Mouse (Mus musculus) kidney, postnatal 0 days (tissue): ENCODE measurements around the gene Pdcd4. TPM values are rescaled to one million over a fixed set of nuclear protein-coding genes. Genes with fewer than 3 reads are reported as not detected.

Source experiments
- ATAC-seq: fragments of 200-750 bp; cut with Nextera tagmentation; replicated peaks from 2 replicates; pipeline ENCODE4 v1.8.0; 2017; ENCODE audit warnings: low read depth, moderate number of reproducible peaks, moderate TSS enrichment, moderate library complexity; ENCODE audit not compliant: low FRiP score
- DNase-seq: peaks from one replicate; pipeline ENCODE4 v3.0.0-alpha.2; 2016; ENCODE audit warnings: low spot score
- H3K27ac ChIP-seq: fragments of 300-500 bp; sonication (generic); 2 replicates; pipeline ENCODE4 v1.5.1; 2014; ENCODE audit warnings: mild to moderate bottlenecking
- H3K27me3 ChIP-seq: fragments of 300-500 bp; sonication (generic); 2 replicates; pipeline ENCODE4 v1.6.1; 2014; ENCODE audit warnings: low read length, mixed read lengths; ENCODE audit not compliant: insufficient read depth
- H3K36me3 ChIP-seq: fragments of 300-500 bp; sonication (generic); 2 replicates; pipeline ENCODE4 v1.6.1; 2014; ENCODE audit warnings: low read length, mixed read lengths; ENCODE audit not compliant: insufficient read depth
- H3K4me1 ChIP-seq: fragments of 300-500 bp; sonication (generic); replicated peaks from 2 replicates; pipeline ENCODE4 v1.6.1; 2014; ENCODE audit warnings: antibody characterized with exemption, low read length, mixed read lengths; ENCODE audit not compliant: insufficient read depth
- H3K4me2 ChIP-seq: fragments of 300-500 bp; sonication (generic); 2 replicates; pipeline ENCODE4 v1.6.1; 2014; ENCODE audit warnings: mild to moderate bottlenecking, low read length, moderate library complexity, mixed read lengths
- H3K4me3 ChIP-seq: fragments of 300-500 bp; sonication (generic); replicated peaks from 2 replicates; pipeline ENCODE4 v1.5.1; 2014; ENCODE audit warnings: low read depth, low read length
- H3K9ac ChIP-seq: fragments of 300-500 bp; sonication (generic); 2 replicates; pipeline ENCODE4 v1.6.1; 2014; ENCODE audit warnings: low read depth, low read length
- H3K9me3 ChIP-seq: fragments of 300-500 bp; sonication (generic); replicated peaks from 2 replicates; pipeline ENCODE4 v1.6.1; 2016; ENCODE audit warnings: low read length, inconsistent platforms, mixed read lengths
- CTCF ChIP-seq: IDR thresholded peaks from 2 replicates; pipeline ENCODE4 v1.5.1; 2016; ENCODE audit warnings: antibody characterized with exemption, low read depth, mild to moderate bottlenecking, moderate library complexity
- WGBS: fragments of 180-500 bp; shearing (Covaris S2); extraction: QIAGEN DNeasy Blood & Tissue Kit; methylation state at CpG from one replicate; pipeline ENCODE4 v1.1.7; 2014; 5-methylcytosine and 5-hydroxymethylcytosine counted together
- polyA plus RNA-seq: library from polyadenylated mRNA; unstranded; fragments of >200 nt; fragmentation: Nextera tagmentation; extraction: Ambion mirVana; gene quantifications from 2 replicates; pipeline ENCODE4 v1.2.1, GENCODE M21; 2015

Pdcd4 gene
- 119 and 121 TPM in 2 replicates for polyA plus RNA-seq

DNA sequence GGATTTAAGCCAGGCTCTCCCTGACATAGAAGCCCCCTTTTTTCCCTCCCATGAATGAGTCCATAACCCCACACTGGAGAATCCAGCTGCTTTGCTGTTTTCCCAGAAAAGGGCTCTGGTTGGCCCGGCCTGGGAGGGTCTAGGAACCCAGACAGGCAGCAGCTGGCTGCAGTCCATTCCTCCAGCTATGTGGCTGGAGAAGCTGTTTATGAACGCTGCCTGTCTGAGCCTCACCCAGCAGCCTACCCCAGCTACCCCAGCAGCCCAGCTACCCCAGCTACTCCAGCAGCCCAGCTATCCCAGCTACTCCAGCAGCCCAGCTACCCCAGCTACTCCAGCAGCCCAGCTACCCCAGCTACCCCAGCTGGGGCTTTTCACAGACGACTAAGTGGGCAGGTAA is at the start of gene Pdcd4:
Gene Pdcd4 (plus strand): TSS at position 171 of the 400 bp plus-strand sequence.
- peak; percentile 70 for DNase-seq
- H3K9ac ChIP-seq, result no peak within 1 kb of the TSS
- H3K4me3 ChIP-seq, result no peak within 1 kb of the TSS
- H3K27me3 ChIP-seq, result no peaks in the 10 kb centered on the region
- H3K4me1 ChIP-seq, result peaks cover 5% of the 10 kb centered on the region; the same call in 1 of the 2 replicates
- H3K27ac ChIP-seq, result peak within 1 kb of the TSS; percentile 84
- H3K9me3 ChIP-seq, result no peaks in the 10 kb centered on the region
- H3K36me3 ChIP-seq, result no peaks in the 10 kb centered on the region
- 0 out of 2 replicates have a peak, but pooled peaks have one; percentile 21 for ATAC-seq
- TF ChIP-seq CTCF, result no peak
- H3K4me2 ChIP-seq, result no peak within 1 kb of the TSS
- WGBS, result 21% methylated on average over 3 of the region's 3 CpGs

GRCm38 (mm10) chr19:53843972-53844371 is 48.1 kb upstream of the Pdcd4 start:
- no peak overlapping the region for H3K4me2 ChIP-seq
- no peak overlapping the region for H3K4me3 ChIP-seq
- H3K27ac ChIP-seq, result no peak overlapping the region
- no peaks in the 10 kb centered on the region for H3K4me1 ChIP-seq
- H3K9me3 ChIP-seq, result no peaks in the 10 kb centered on the region
- 92% methylated on average over 8 of the region's 8 CpGs for WGBS
- DNase-seq, result no peak
- no peaks in the 10 kb centered on the region for H3K36me3 ChIP-seq
- TF ChIP-seq CTCF, result no peak
- H3K9ac ChIP-seq, result no peak overlapping the region
- H3K27me3 ChIP-seq, result no peaks in the 10 kb centered on the region
- no peak for ATAC-seq

- Histone ChIP-seq H3K9me3 (no peaks in the 10 kb centered on the region), H3K36me3 (no peaks in the 10 kb centered on the region), H3K27ac (no peak overlapping the region), H3K9ac (no peak overlapping the region), H3K27me3 (no peaks in the 10 kb centered on the region), H3K4me2 (no peak overlapping the region), H3K4me3 (no peak overlapping the region), H3K4me1 (peaks cover 31% of the 10 kb centered on the region)
- DNase-seq (no peak), ATAC-seq (no peak)
- no peak for TF ChIP-seq CTCF
- 84% methylated on average over 10 of the region's 10 CpGs for WGBS
These were observed 43.6 kb upstream of the Pdcd4 start for GRCm38 (mm10) chr19:53848272-53848995.

- DNase-seq (peak; percentile 72), ATAC-seq (no peak)
- no peaks in the 10 kb centered on the region for H3K36me3 ChIP-seq
- H3K4me1 ChIP-seq, result peaks cover 37% of the 10 kb centered on the region
- no peak overlapping the region for H3K9ac ChIP-seq
- peak overlapping the region; percentile 82 for H3K27ac ChIP-seq
- H3K9me3 ChIP-seq, result no peaks in the 10 kb centered on the region
- no peaks in the 10 kb centered on the region for H3K27me3 ChIP-seq
- WGBS, result 24% methylated on average over 18 of the region's 18 CpGs
- peak overlapping the region; percentile 1; the same call in 1 of the 2 replicates for H3K4me2 ChIP-seq
- no peak overlapping the region for H3K4me3 ChIP-seq
- no peak for TF ChIP-seq CTCF
These were observed 41.7 kb upstream of the Pdcd4 start for GRCm38 (mm10) chr19:53850166-53850922.

- 71% methylated on average over 13 of the region's 13 CpGs for WGBS
- DNase-seq (no peak), ATAC-seq (no peak)
- no peaks in the 10 kb centered on the region for H3K27me3 ChIP-seq
- no peaks in the 10 kb centered on the region for H3K9me3 ChIP-seq
- peak overlapping the region; percentile 82; the same call in 1 of the 2 replicates for H3K27ac ChIP-seq
- peaks cover 37% of the 10 kb centered on the region for H3K4me1 ChIP-seq
- no peak overlapping the region for H3K9ac ChIP-seq
- H3K4me3 ChIP-seq, result no peak overlapping the region
- no peak for TF ChIP-seq CTCF
- no peaks in the 10 kb centered on the region for H3K36me3 ChIP-seq
- no peak overlapping the region for H3K4me2 ChIP-seq
These were observed 40.7 kb upstream of the Pdcd4 start for GRCm38 (mm10) chr19:53851352-53851751.

DNA sequence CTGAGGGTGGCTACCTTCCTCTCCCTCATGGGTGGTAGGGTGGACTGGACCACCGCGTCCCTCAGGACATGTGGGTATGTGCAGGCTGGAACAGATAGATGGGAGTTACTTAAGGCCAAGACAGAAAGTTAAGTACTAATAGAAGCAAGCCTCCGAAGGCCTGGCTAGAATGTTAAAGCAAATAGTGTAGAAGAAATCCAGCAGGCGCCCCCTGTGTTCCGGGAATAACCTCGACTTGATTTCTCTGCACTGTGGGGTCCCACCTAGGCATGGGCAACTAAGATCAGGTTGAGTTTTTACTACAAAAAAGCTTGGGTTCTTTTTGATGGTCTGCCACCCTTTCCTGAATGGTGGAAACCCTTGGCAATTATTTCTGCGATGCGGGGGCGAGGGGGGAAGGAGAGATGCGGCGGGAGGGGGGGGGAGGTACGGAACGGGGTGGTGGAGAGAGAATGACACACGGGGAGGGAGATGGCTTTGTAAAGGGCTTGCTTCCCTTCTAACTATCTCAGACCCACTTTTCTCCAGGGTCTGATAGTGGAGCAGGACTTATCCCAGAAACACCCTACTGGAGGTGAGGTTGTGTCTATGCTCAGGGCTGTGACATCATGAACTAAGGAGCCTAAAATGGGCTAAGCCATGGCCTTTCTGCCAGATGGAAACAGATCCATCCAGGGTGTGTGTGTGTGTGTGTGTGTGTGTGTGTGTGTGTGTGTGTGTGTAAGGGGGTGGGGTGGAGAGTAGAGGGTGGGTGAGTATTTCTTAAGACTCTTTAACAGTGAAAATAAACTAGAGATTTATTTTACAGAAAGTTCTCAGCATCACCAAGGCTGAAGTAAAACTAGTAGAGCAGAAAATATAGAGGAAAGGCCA is 40.0 kb upstream of the Pdcd4 start:
- Histone ChIP-seq H3K27ac (peak overlapping the region; percentile 82), H3K27me3 (no peaks in the 10 kb centered on the region), H3K36me3 (no peaks in the 10 kb centered on the region), H3K4me1 (peaks cover 37% of the 10 kb centered on the region), H3K9me3 (no peaks in the 10 kb centered on the region), H3K9ac (no peak overlapping the region), H3K4me2 (no peak overlapping the region), H3K4me3 (no peak overlapping the region)
- WGBS, result 56% methylated on average over 14 of the region's 14 CpGs
- no peak for DNase-seq
- TF ChIP-seq CTCF, result no peak
- peak; percentile 42 for ATAC-seq
